Mouse (Mus musculus) kidney, adult 2 months (tissue): Measurements from ENCODE around the gene Kpna7.

Source experiments
- CTCF ChIP-seq: fragments of 200-500 bp; conservative IDR thresholded peaks from 2 replicates; pipeline ENCODE4 v1.5.1; 2011; ENCODE audit warnings: low read depth, mild to moderate bottlenecking, control low read depth, low read length, moderate library complexity, mixed read lengths; ENCODE audit not compliant: insufficient read depth, insufficient read length
- POLR2A ChIP-seq: fragments of 200-500 bp; IDR thresholded peaks from one replicate; pipeline ENCODE4 v1.6.1; 2011; ENCODE audit warnings: low read depth, low read length, control low read depth

- TF ChIP-seq CTCF, result no peak
- no peak for TF ChIP-seq POLR2A
These were observed 129.4 kb downstream of the Kpna7 start for GRCm38 (mm10) chr5:144954432-144954831.
